Mouse (Mus musculus) heart, embryonic 12.5 days (tissue): ENCODE results near the gene Ppfia1. TPM values are rescaled to one million over a fixed set of nuclear protein-coding genes. Genes with fewer than 3 reads are reported as not detected.

Experiments
- polyA plus RNA-seq: library from polyadenylated mRNA; unstranded; fragments of >200 nt; fragmentation: Nextera tagmentation; extraction: Ambion mirVana; gene quantifications from 2 replicates; pipeline ENCODE4 v1.2.1, GENCODE M21; 2016

Gene Ppfia1
- polyA plus RNA-seq, 1 experiment from 2014 or later, result 29.2 TPM

Other genes starting within 250 kb of the Ppfia1 start
- 143 and 144 TPM in 2 replicates for gene Cttn, start 82.7 kb downstream of the Ppfia1 start, polyA plus RNA-seq
- gene Fadd, start 28.7 kb upstream of the Ppfia1 start, polyA plus RNA-seq, result 12.1 and 12.3 TPM in 2 replicates
- 12.7 and 13.4 TPM in 2 replicates for gene Ano1, start 198.2 kb upstream of the Ppfia1 start, polyA plus RNA-seq